Mouse (Mus musculus): ENCODE measurements around the gene Csnk2b.

GRCm38 (mm10) chr17:35158850-35159593 is 37.2 kb upstream of the Csnk2b start:
- TF ChIP-seq POLR2A (IDR thresholded peaks at IDR 0.05; ENCODE audit: control insufficient read depth, extremely low read depth, insufficient read depth, low read length, poor library complexity) (no peak), CTCF (IDR thresholded peaks at IDR 0.05; ENCODE audit: borderline replicate concordance, control insufficient read depth, extremely low read depth, insufficient read depth, low read length, poor library complexity) (no peak)
